Mouse (Mus musculus): ENCODE measurements around the gene Pkp1. TPM values are rescaled to one million over a fixed set of nuclear protein-coding genes. Genes with fewer than 3 reads are reported as not detected.

The Pkp1 gene
- 0.03 and 0.07 TPM in 2 replicates for polyA plus RNA-seq (2015; fragmentation: Nextera tagmentation; extraction: Ambion mirVana)

GRCm38 (mm10) chr1:135918644-135919407 is at the start of gene Pkp1:
Gene Pkp1 (minus strand): TSS chr1:135919207.
- Histone ChIP-seq H3K4me2 (replicated peaks; ENCODE audit: low read depth) (peak within 1 kb of the TSS; percentile 43), H3K4me1 (replicated peaks; ENCODE audit: control insufficient read depth, insufficient read depth, low read length) (no peaks in the 10 kb centered on the region), H3K4me3 (ENCODE audit: low read depth, low read length) (peak within 1 kb of the TSS; percentile 26), H3K27me3 (replicated peaks; ENCODE audit: control insufficient read depth, insufficient read depth, low read length) (peaks cover 60% of the 10 kb centered on the region), H3K9ac (ENCODE audit: low read depth, low read length) (no peak within 1 kb of the TSS), H3K36me3 (ENCODE audit: control insufficient read depth, insufficient read depth) (no peaks in the 10 kb centered on the region), H3K27ac (ENCODE audit: low read depth, low read length) (no peak within 1 kb of the TSS), H3K9me3 (ENCODE audit: control insufficient read depth) (no peaks in the 10 kb centered on the region)
- TF ChIP-seq CTCF (IDR thresholded peaks at IDR 0.05; ENCODE audit: low read depth), result no peak
- ATAC-seq, result no peak
- 1% methylated on average over 57 of the region's 67 CpGs for WGBS

GRCm38 (mm10) chr1:135967739-135968138 is 48.7 kb upstream of the Pkp1 start:
- no peak for ATAC-seq
- no peak overlapping the region for H3K4me2 ChIP-seq (replicated peaks; ENCODE audit: low read depth)
- H3K4me1 ChIP-seq (replicated peaks; ENCODE audit: control insufficient read depth, insufficient read depth, low read length), result no peaks in the 10 kb centered on the region
- WGBS, result 73% methylated on average over 4 of the region's 4 CpGs
- no peak overlapping the region for H3K27ac ChIP-seq (ENCODE audit: low read depth, low read length)
- no peaks in the 10 kb centered on the region for H3K36me3 ChIP-seq (ENCODE audit: control insufficient read depth, insufficient read depth)
- H3K9ac ChIP-seq (ENCODE audit: low read depth, low read length), result no peak overlapping the region
- H3K4me3 ChIP-seq (ENCODE audit: low read depth, low read length), result no peak overlapping the region
- H3K27me3 ChIP-seq (replicated peaks; ENCODE audit: control insufficient read depth, insufficient read depth, low read length), result no peaks in the 10 kb centered on the region
- no peaks in the 10 kb centered on the region for H3K9me3 ChIP-seq (ENCODE audit: control insufficient read depth)
- no peak for TF ChIP-seq CTCF (IDR thresholded peaks at IDR 0.05; ENCODE audit: low read depth)

GRCm38 (mm10) chr1:135964561-135964960 is 45.6 kb upstream of the Pkp1 start:
- 78% methylated on average over 11 of the region's 11 CpGs for WGBS
- Histone ChIP-seq H3K4me3 (ENCODE audit: low read depth, low read length) (no peak overlapping the region), H3K9ac (ENCODE audit: low read depth, low read length) (no peak overlapping the region), H3K4me1 (replicated peaks; ENCODE audit: control insufficient read depth, insufficient read depth, low read length) (no peaks in the 10 kb centered on the region), H3K27me3 (replicated peaks; ENCODE audit: control insufficient read depth, insufficient read depth, low read length) (no peaks in the 10 kb centered on the region), H3K4me2 (replicated peaks; ENCODE audit: low read depth) (no peak overlapping the region), H3K27ac (ENCODE audit: low read depth, low read length) (no peak overlapping the region), H3K9me3 (ENCODE audit: control insufficient read depth) (no peaks in the 10 kb centered on the region), H3K36me3 (ENCODE audit: control insufficient read depth, insufficient read depth) (no peaks in the 10 kb centered on the region)
- ATAC-seq, result no peak
- no peak for TF ChIP-seq CTCF (IDR thresholded peaks at IDR 0.05; ENCODE audit: low read depth)

GRCm38 (mm10) chr1:135963177-135963576 is 44.2 kb upstream of the Pkp1 start:
- H3K36me3 ChIP-seq (ENCODE audit: control insufficient read depth, insufficient read depth), result no peaks in the 10 kb centered on the region
- ATAC-seq, result no peak
- no peaks in the 10 kb centered on the region for H3K9me3 ChIP-seq (ENCODE audit: control insufficient read depth)
- TF ChIP-seq CTCF (IDR thresholded peaks at IDR 0.05; ENCODE audit: low read depth), result no peak
- no peaks in the 10 kb centered on the region for H3K27me3 ChIP-seq (replicated peaks; ENCODE audit: control insufficient read depth, insufficient read depth, low read length)
- H3K4me1 ChIP-seq (replicated peaks; ENCODE audit: control insufficient read depth, insufficient read depth, low read length), result no peaks in the 10 kb centered on the region
- WGBS, result 59% methylated on average over 5 of the region's 5 CpGs
- H3K9ac ChIP-seq (ENCODE audit: low read depth, low read length), result no peak overlapping the region
- no peak overlapping the region for H3K4me3 ChIP-seq (ENCODE audit: low read depth, low read length)
- H3K4me2 ChIP-seq (replicated peaks; ENCODE audit: low read depth), result no peak overlapping the region
- no peak overlapping the region for H3K27ac ChIP-seq (ENCODE audit: low read depth, low read length)

- no peak overlapping the region for H3K4me2 ChIP-seq (replicated peaks; ENCODE audit: low read depth)
- no peaks in the 10 kb centered on the region for H3K9me3 ChIP-seq (ENCODE audit: control insufficient read depth)
- ATAC-seq, result no peak
- H3K36me3 ChIP-seq (ENCODE audit: control insufficient read depth, insufficient read depth), result no peaks in the 10 kb centered on the region
- WGBS, result 41% methylated on average over 4 of the region's 4 CpGs
- H3K9ac ChIP-seq (ENCODE audit: low read depth, low read length), result no peak overlapping the region
- TF ChIP-seq CTCF (IDR thresholded peaks at IDR 0.05; ENCODE audit: low read depth), result peak; percentile 86
- no peaks in the 10 kb centered on the region for H3K4me1 ChIP-seq (replicated peaks; ENCODE audit: control insufficient read depth, insufficient read depth, low read length)
- no peak overlapping the region for H3K27ac ChIP-seq (ENCODE audit: low read depth, low read length)
- H3K4me3 ChIP-seq (ENCODE audit: low read depth, low read length), result no peak overlapping the region
- H3K27me3 ChIP-seq (replicated peaks; ENCODE audit: control insufficient read depth, insufficient read depth, low read length), result no peaks in the 10 kb centered on the region
Observed at GRCm38 (mm10) chr1:135958483-135958882, 39.5 kb upstream of the Pkp1 start.

- Histone ChIP-seq H3K27me3 (replicated peaks; ENCODE audit: control insufficient read depth, insufficient read depth, low read length) (no peaks in the 10 kb centered on the region), H3K4me2 (replicated peaks; ENCODE audit: low read depth) (no peak overlapping the region), H3K9ac (ENCODE audit: low read depth, low read length) (no peak overlapping the region), H3K9me3 (ENCODE audit: control insufficient read depth) (no peaks in the 10 kb centered on the region), H3K36me3 (ENCODE audit: control insufficient read depth, insufficient read depth) (no peaks in the 10 kb centered on the region), H3K4me1 (replicated peaks; ENCODE audit: control insufficient read depth, insufficient read depth, low read length) (no peaks in the 10 kb centered on the region), H3K27ac (ENCODE audit: low read depth, low read length) (no peak overlapping the region), H3K4me3 (ENCODE audit: low read depth, low read length) (no peak overlapping the region)
- WGBS, result 48% methylated on average over 2 of the region's 2 CpGs
- ATAC-seq, result no peak
- TF ChIP-seq CTCF (IDR thresholded peaks at IDR 0.05; ENCODE audit: low read depth), result no peak
Observed at GRCm38 (mm10) chr1:135948871-135949270, 29.9 kb upstream of the Pkp1 start.
